Mouse (Mus musculus): ENCODE data around the gene Tctn3. TPM values are rescaled to one million over a fixed set of nuclear protein-coding genes. Genes with fewer than 3 reads are reported as not detected.
"Not testable (repeated sequence)": the region's sequence is repeated elsewhere in the genome, so short reads cannot be mapped to it uniquely, and the experiment has no call there.

Tctn3 gene
- polyA plus RNA-seq, 1 experiment, result 16.4 TPM

- Histone ChIP-seq H3K4me3 (replicated peaks; ENCODE audit: insufficient read depth, low read depth, low read length) (no peak overlapping the region), H3K4me1 (ENCODE audit: control insufficient read depth, insufficient read depth, low read length) (peaks cover 8% of the 10 kb centered on the region), H3K27me3 (ENCODE audit: control insufficient read depth, insufficient read depth, low read length) (no peaks in the 10 kb centered on the region), H3K27ac (ENCODE audit: insufficient read depth, low read length) (no peak overlapping the region)
- WGBS, result 48% methylated on average over 3 of the region's 3 CpGs
- TF ChIP-seq POLR2A (IDR thresholded peaks at IDR 0.05; ENCODE audit: borderline replicate concordance, insufficient read depth, low read length) (no peak), CTCF (IDR thresholded peaks at IDR 0.05; ENCODE audit: borderline replicate concordance, insufficient read depth, low read depth, low read length) (no peak)
- peak; percentile 40 to 59 for DNase-seq
Observed at GRCm38 (mm10) chr19:40567616-40568015, 44.4 kb downstream of the Tctn3 start.

GRCm38 (mm10) chr19:40563880-40564645, 48.0 kb downstream of the Tctn3 start:
- TF ChIP-seq POLR2A (IDR thresholded peaks at IDR 0.05; ENCODE audit: borderline replicate concordance, insufficient read depth, low read length) (no peak), CTCF (IDR thresholded peaks at IDR 0.05; ENCODE audit: borderline replicate concordance, insufficient read depth, low read depth, low read length) (no peak)
- 95% methylated on average over 10 of the region's 10 CpGs for WGBS
- no peak overlapping the region for H3K4me3 ChIP-seq (replicated peaks; ENCODE audit: insufficient read depth, low read depth, low read length)

GRCm38 (mm10) chr19:40561521-40561920, 50.5 kb downstream of the Tctn3 start:
- not testable (repeated sequence) for DNase-seq; H3K27ac ChIP-seq (ENCODE audit: insufficient read depth, low read length); H3K4me1 ChIP-seq (ENCODE audit: control insufficient read depth, insufficient read depth, low read length); H3K4me3 ChIP-seq (replicated peaks; ENCODE audit: insufficient read depth, low read depth, low read length); H3K27me3 ChIP-seq (ENCODE audit: control insufficient read depth, insufficient read depth, low read length)
- WGBS, result 87% methylated on average over 15 of the region's 31 CpGs

More at GRCm38 (mm10) chr19:40563880-40564645, 48.0 kb downstream of the Tctn3 start:
- no peaks in the 10 kb centered on the region for H3K27me3 ChIP-seq (ENCODE audit: control insufficient read depth, insufficient read depth, low read length)
- H3K27ac ChIP-seq (ENCODE audit: insufficient read depth, low read length), result no peak overlapping the region
- DNase-seq, result no peak
- H3K4me1 ChIP-seq (ENCODE audit: control insufficient read depth, insufficient read depth, low read length), result peaks cover 8% of the 10 kb centered on the region

- WGBS, result 96% methylated on average over 7 of the region's 7 CpGs
- TF ChIP-seq CTCF (IDR thresholded peaks at IDR 0.05; ENCODE audit: borderline replicate concordance, insufficient read depth, low read depth, low read length), result no peak
- TF ChIP-seq POLR2A (IDR thresholded peaks at IDR 0.05; ENCODE audit: borderline replicate concordance, insufficient read depth, low read length), result no peak
- peaks cover 24% of the 10 kb centered on the region for H3K4me1 ChIP-seq (ENCODE audit: control insufficient read depth, insufficient read depth, low read length)
- H3K27ac ChIP-seq (ENCODE audit: insufficient read depth, low read length), result no peak overlapping the region
- H3K4me3 ChIP-seq (replicated peaks; ENCODE audit: insufficient read depth, low read depth, low read length), result no peak overlapping the region
- no peak for DNase-seq
- H3K27me3 ChIP-seq (ENCODE audit: control insufficient read depth, insufficient read depth, low read length), result no peaks in the 10 kb centered on the region
Observed at GRCm38 (mm10) chr19:40556029-40556428, 56.0 kb downstream of the Tctn3 start.

GRCm38 (mm10) chr19:40555136-40555535, 56.9 kb downstream of the Tctn3 start:
- Histone ChIP-seq H3K4me1 (ENCODE audit: control insufficient read depth, insufficient read depth, low read length) (peaks cover 24% of the 10 kb centered on the region), H3K4me3 (replicated peaks; ENCODE audit: insufficient read depth, low read depth, low read length) (no peak overlapping the region), H3K27me3 (ENCODE audit: control insufficient read depth, insufficient read depth, low read length) (no peaks in the 10 kb centered on the region), H3K27ac (ENCODE audit: insufficient read depth, low read length) (no peak overlapping the region)
- TF ChIP-seq CTCF (IDR thresholded peaks at IDR 0.05; ENCODE audit: borderline replicate concordance, insufficient read depth, low read depth, low read length) (no peak), POLR2A (IDR thresholded peaks at IDR 0.05; ENCODE audit: borderline replicate concordance, insufficient read depth, low read length) (no peak)
- WGBS, result 86% methylated on average over 8 of the region's 8 CpGs
- no peak for DNase-seq

- no peak overlapping the region for H3K4me3 ChIP-seq (replicated peaks; ENCODE audit: insufficient read depth, low read depth, low read length)
- TF ChIP-seq POLR2A (IDR thresholded peaks at IDR 0.05; ENCODE audit: borderline replicate concordance, insufficient read depth, low read length), result no peak
- no peak for TF ChIP-seq CTCF (IDR thresholded peaks at IDR 0.05; ENCODE audit: borderline replicate concordance, insufficient read depth, low read depth, low read length)
- DNase-seq, result no peak
- peaks cover 24% of the 10 kb centered on the region for H3K4me1 ChIP-seq (ENCODE audit: control insufficient read depth, insufficient read depth, low read length)
- WGBS, result 80% methylated on average over 11 of the region's 11 CpGs
- H3K27me3 ChIP-seq (ENCODE audit: control insufficient read depth, insufficient read depth, low read length), result no peaks in the 10 kb centered on the region
- no peak overlapping the region for H3K27ac ChIP-seq (ENCODE audit: insufficient read depth, low read length)
Observed at GRCm38 (mm10) chr19:40554343-40554742, 57.7 kb downstream of the Tctn3 start.

- TF ChIP-seq CTCF (IDR thresholded peaks at IDR 0.05; ENCODE audit: borderline replicate concordance, insufficient read depth, low read depth, low read length), result no peak
- no peak for TF ChIP-seq POLR2A (IDR thresholded peaks at IDR 0.05; ENCODE audit: borderline replicate concordance, insufficient read depth, low read length)
- H3K27me3 ChIP-seq (ENCODE audit: control insufficient read depth, insufficient read depth, low read length), result no peaks in the 10 kb centered on the region
- WGBS, result 41% methylated on average over 6 of the region's 6 CpGs
- peak in 1 of 2 experiments; percentile 50 for DNase-seq
- H3K27ac ChIP-seq (ENCODE audit: insufficient read depth, low read length), result no peak overlapping the region
- peaks cover 24% of the 10 kb centered on the region for H3K4me1 ChIP-seq (ENCODE audit: control insufficient read depth, insufficient read depth, low read length)
- no peak overlapping the region for H3K4me3 ChIP-seq (replicated peaks; ENCODE audit: insufficient read depth, low read depth, low read length)
Observed at GRCm38 (mm10) chr19:40553849-40554248, 58.2 kb downstream of the Tctn3 start.

- H3K4me3 ChIP-seq (replicated peaks; ENCODE audit: insufficient read depth, low read depth, low read length), result no peak overlapping the region
- TF ChIP-seq POLR2A (IDR thresholded peaks at IDR 0.05; ENCODE audit: borderline replicate concordance, insufficient read depth, low read length) (no peak), CTCF (IDR thresholded peaks at IDR 0.05; ENCODE audit: borderline replicate concordance, insufficient read depth, low read depth, low read length) (no peak)
- no peak overlapping the region for H3K27ac ChIP-seq (ENCODE audit: insufficient read depth, low read length)
- peaks cover 24% of the 10 kb centered on the region for H3K4me1 ChIP-seq (ENCODE audit: control insufficient read depth, insufficient read depth, low read length)
- DNase-seq, result no peak
- H3K27me3 ChIP-seq (ENCODE audit: control insufficient read depth, insufficient read depth, low read length), result no peaks in the 10 kb centered on the region
- WGBS, result 76% methylated on average over 14 of the region's 14 CpGs
Observed at GRCm38 (mm10) chr19:40553014-40553789, 58.8 kb downstream of the Tctn3 start.

Measured in cerebellum, adult 2 months (tissue).